Mouse (Mus musculus): ENCODE results near the gene Asdurf. TPM values are rescaled to one million over a fixed set of nuclear protein-coding genes. Genes with fewer than 3 reads are reported as not detected.

Gene Asdurf
- polyA plus RNA-seq, 1 experiment from 2014 or later, result not detected

DNA sequence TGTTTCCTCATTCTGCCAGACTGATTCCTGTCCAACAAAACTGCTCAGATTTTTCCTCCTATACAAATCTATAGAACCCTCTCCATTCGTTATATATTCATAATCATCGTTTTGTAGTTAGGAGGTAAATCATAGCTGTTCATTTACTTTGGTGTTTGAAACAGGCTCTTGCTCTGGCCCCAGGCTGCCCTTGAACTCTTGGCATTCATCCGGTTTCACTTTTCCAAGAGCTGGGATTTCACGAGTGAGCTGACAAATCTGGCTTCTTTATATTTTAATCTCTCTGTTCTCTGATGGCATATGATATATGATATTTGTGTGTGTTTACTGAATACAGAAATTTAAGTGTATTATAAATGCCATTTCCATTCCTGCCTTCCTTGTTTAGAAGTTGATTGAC is 51.9 kb downstream of the Asdurf start:
- Histone ChIP-seq H3K36me3 (ENCODE audit: control insufficient read depth, insufficient read depth, low read length) (no peaks in the 10 kb centered on the region), H3K4me1 (ENCODE audit: control insufficient read depth, insufficient read depth, low read length) (peaks cover 6% of the 10 kb centered on the region), H3K9ac (ENCODE audit: low read depth, low read length) (no peak overlapping the region), H3K9me3 (replicated peaks; ENCODE audit: control insufficient read depth, low read length, poor library complexity, severe bottlenecking) (no peaks in the 10 kb centered on the region), H3K4me2 (ENCODE audit: low read length) (no peak overlapping the region), H3K4me3 (ENCODE audit: low read depth, low read length) (no peak overlapping the region), H3K27me3 (ENCODE audit: control insufficient read depth, insufficient read depth, low read depth, low read length) (no peaks in the 10 kb centered on the region), H3K27ac (ENCODE audit: low read length) (no peak overlapping the region)
- WGBS, result 90% methylated on average over 4 of the region's 4 CpGs
- no peak for ATAC-seq

Other genes with a start within 250 kb of the Asdurf start
- not detected in 2 replicates for gene 1700019A02Rik, start 165.0 kb downstream of the Asdurf start, polyA plus RNA-seq (2015; fragmentation: Nextera tagmentation; extraction: Ambion mirVana)
- gene Pms1, start 55.6 kb downstream of the Asdurf start, polyA plus RNA-seq (2015; fragmentation: Nextera tagmentation; extraction: Ambion mirVana), result 9.3 and 11.8 TPM in 2 replicates
- gene Ormdl1, start 55.5 kb downstream of the Asdurf start, polyA plus RNA-seq (2015; fragmentation: Nextera tagmentation; extraction: Ambion mirVana), result 63.7 and 67.4 TPM in 2 replicates
- not detected in 2 replicates for gene Gm28778, start 55.5 kb downstream of the Asdurf start, polyA plus RNA-seq (2015; fragmentation: Nextera tagmentation; extraction: Ambion mirVana)
- gene Osgepl1, start 39.0 kb downstream of the Asdurf start, polyA plus RNA-seq (2015; fragmentation: Nextera tagmentation; extraction: Ambion mirVana), result 17.7 and 20.9 TPM in 2 replicates
- gene Gm28551, start within 50 bp of the Asdurf start, polyA plus RNA-seq (2015; fragmentation: Nextera tagmentation; extraction: Ambion mirVana), result 2.4 and 2.5 TPM in 2 replicates
- gene Asnsd1, start 133 bp upstream of the Asdurf start, polyA plus RNA-seq (2015; fragmentation: Nextera tagmentation; extraction: Ambion mirVana), result 52.5 and 56.4 TPM in 2 replicates